Comparison of ENCODE assay signal across 23 mouse cellular contexts in genomic region chr10:77145946-77146345, GRCm38 (mm10). TPM values are rescaled to one million over a fixed set of nuclear protein-coding genes. Genes with fewer than 3 reads are reported as not detected.
A peak's percentile ranks its signal among the peaks of the same experiment; 100 is the strongest.
DNase-seq lines count a peak whose midpoint lies in the region; ATAC-seq lines count a peak whose summit lies in the region.
"Had no signal": no experiment of that assay in that cellular context is flagged by ENCODE, and none has a peak within 500 bp of the region (broad histone marks: within the 10 kb centered on the region; RNA-seq: fewer than 3 reads in every experiment).

No protein-coding gene starts in this region.

- H3K27me3 ChIP-seq in forebrain, embryonic 10.5 days (ENCODE audit: poor library complexity, severe bottlenecking): no peaks in the 10 kb centered on the region
- no peaks in the 10 kb centered on the region for H3K27me3 ChIP-seq in forebrain, embryonic 14.5 days (replicated peaks; ENCODE audit: control insufficient read depth, insufficient read depth, low read length)
- no peaks in the 10 kb centered on the region for H3K27me3 ChIP-seq in kidney, embryonic 15.5 days
- H3K27me3 ChIP-seq in lung, embryonic 15.5 days: no peaks in the 10 kb centered on the region
- H3K27me3 ChIP-seq: embryonic facial prominence, embryonic 15.5 days; heart, embryonic 13.5 days; hindbrain, embryonic 13.5 days; Patski had no signal

- H3K9ac ChIP-seq in forebrain, embryonic 14.5 days (ENCODE audit: low read length): no peak overlapping the region
- H3K9ac ChIP-seq in kidney, embryonic 15.5 days: no peak overlapping the region
- no peak overlapping the region for H3K9ac ChIP-seq in lung, embryonic 15.5 days
- H3K9ac ChIP-seq: embryonic facial prominence, embryonic 15.5 days; heart, embryonic 13.5 days; hindbrain, embryonic 13.5 days had no signal

- H3K4me1 ChIP-seq in forebrain, embryonic 10.5 days: peaks cover 72% of the 10 kb centered on the region
- H3K4me1 ChIP-seq in forebrain, embryonic 14.5 days (ENCODE audit: control insufficient read depth, insufficient read depth, low read length): peaks cover 16% of the 10 kb centered on the region
- H3K4me1 ChIP-seq in kidney, embryonic 15.5 days: peaks cover 78% of the 10 kb centered on the region
- H3K4me1 ChIP-seq in lung, embryonic 15.5 days: peaks cover 53% of the 10 kb centered on the region

- DNase-seq in forebrain, embryonic 10.5 days (ENCODE audit: extremely low spot score, low spot score): no peak
- DNase-seq in forebrain, embryonic 14.5 days (ENCODE audit: low spot score): no peak
- DNase-seq in kidney, adult 8-10 months: no peak
- no peak for DNase-seq in lung, postnatal 4 days
- peak; percentile 85 for DNase-seq in R1 (ENCODE audit: low read depth, low spot score)
- DNase-seq in ovary, adult 18-20 months (ENCODE audit: low spot score): no peak
- DNase-seq: adrenal gland, adult 8-10 months; adrenal gland, postnatal 36 days; B cell, adult 2 months; cerebellum, adult 2 months; cerebellum, postnatal 10 days; gastrocnemius, postnatal 14 days; heart, postnatal 36 days had no signal

- ATAC-seq in forebrain, embryonic 14.5 days: no peak
- ATAC-seq in kidney, embryonic 15.5 days (replicated peaks; ENCODE audit: low FRiP score): no peak
- ATAC-seq in lung, embryonic 15.5 days (ENCODE audit: borderline replicate concordance, extremely low read depth, low FRiP score, low TSS enrichment): no peak
- ATAC-seq: CD4-positive, CD25-positive, alpha-beta regulatory T cell, adult 4 months; forebrain, embryonic 16.5 days had no signal

- no peak overlapping the region for H3K4me2 ChIP-seq in forebrain, embryonic 14.5 days (ENCODE audit: low read length)
- H3K4me2 ChIP-seq in kidney, embryonic 15.5 days: no peak overlapping the region
- H3K4me2 ChIP-seq in lung, embryonic 15.5 days: no peak overlapping the region
- H3K4me2 ChIP-seq: embryonic facial prominence, embryonic 15.5 days; heart, embryonic 13.5 days; hindbrain, embryonic 13.5 days had no signal

- no peak overlapping the region for H3K4me3 ChIP-seq in forebrain, embryonic 10.5 days
- no peak overlapping the region for H3K4me3 ChIP-seq in forebrain, embryonic 14.5 days (ENCODE audit: low read depth, low read length)
- no peak overlapping the region for H3K4me3 ChIP-seq in kidney, embryonic 15.5 days (replicated peaks)
- no peak overlapping the region for H3K4me3 ChIP-seq in lung, embryonic 15.5 days
- H3K4me3 ChIP-seq: embryonic facial prominence, embryonic 15.5 days; erythroblast, embryonic 14.5 days; heart, embryonic 13.5 days; hindbrain, embryonic 13.5 days had no signal

- peaks cover 24% of the 10 kb centered on the region for H3K36me3 ChIP-seq in forebrain, embryonic 10.5 days (replicated peaks)
- no peaks in the 10 kb centered on the region for H3K36me3 ChIP-seq in forebrain, embryonic 14.5 days (ENCODE audit: control insufficient read depth, insufficient read depth, low read length)
- H3K36me3 ChIP-seq in kidney, embryonic 15.5 days: no peaks in the 10 kb centered on the region
- H3K36me3 ChIP-seq in lung, embryonic 15.5 days: no peaks in the 10 kb centered on the region
- H3K36me3 ChIP-seq: embryonic facial prominence, embryonic 15.5 days; hindbrain, embryonic 13.5 days had no signal

- peak overlapping the region; percentile 77 for H3K27ac ChIP-seq in forebrain, embryonic 10.5 days
- no peak overlapping the region for H3K27ac ChIP-seq in forebrain, embryonic 14.5 days (ENCODE audit: low read depth, low read length)
- peak overlapping the region; percentile 90 for H3K27ac ChIP-seq in kidney, embryonic 15.5 days
- peak overlapping the region; percentile 71; the same call in 1 of the 2 replicates for H3K27ac ChIP-seq in lung, embryonic 15.5 days
- H3K27ac ChIP-seq: embryonic facial prominence, embryonic 15.5 days; heart, embryonic 13.5 days; hindbrain, embryonic 13.5 days; hindbrain, postnatal 0 days had no signal

- 57% methylated on average over 1 of the region's 1 CpGs for WGBS in forebrain, embryonic 10.5 days
- 17% methylated on average over 1 of the region's 1 CpGs for WGBS in forebrain, embryonic 14.5 days
- WGBS in kidney, embryonic 15.5 days: 59% methylated on average over 1 of the region's 1 CpGs
- WGBS in lung, embryonic 15.5 days: 38% methylated on average over 1 of the region's 1 CpGs

- H3K9me3 ChIP-seq in forebrain, embryonic 10.5 days: no peaks in the 10 kb centered on the region
- H3K9me3 ChIP-seq in forebrain, embryonic 14.5 days (replicated peaks; ENCODE audit: control insufficient read depth, low read length): no peaks in the 10 kb centered on the region
- no peaks in the 10 kb centered on the region for H3K9me3 ChIP-seq in kidney, embryonic 15.5 days (replicated peaks)
- no peaks in the 10 kb centered on the region for H3K9me3 ChIP-seq in lung, embryonic 15.5 days
- H3K9me3 ChIP-seq: embryonic facial prominence, embryonic 15.5 days; heart, embryonic 13.5 days; hindbrain, embryonic 13.5 days had no signal

RNA-seq across cellular contexts. Expression of gene Col18a1, which starts 20.4 kb away (rescaled TPM):
- polyA plus RNA-seq in forebrain, embryonic 10.5 days (2016; fragmentation: Nextera tagmentation; extraction: Ambion mirVana): 147 and 152 TPM in 2 replicates
- polyA plus RNA-seq in forebrain, embryonic 14.5 days (2014; fragmentation: Nextera tagmentation; extraction: Ambion mirVana): 21.3 and 24.1 TPM in 2 replicates
- polyA plus RNA-seq in kidney, embryonic 15.5 days (2015; fragmentation: Nextera tagmentation; extraction: Ambion mirVana): 195 and 206 TPM in 2 replicates
- 263 and 283 TPM in 2 replicates for polyA plus RNA-seq in lung, embryonic 15.5 days (2015; fragmentation: Nextera tagmentation; extraction: Ambion mirVana)
